Mouse (Mus musculus) c-Kit-positive CD71-negative TER-119-negative erythroid progenitor cells, embryonic 14.5 days (primary cell): Measurements from ENCODE around the gene Zfr.
A peak's percentile ranks its signal among the peaks of the same experiment; 100 is the strongest.
"Not testable (repeated sequence)": the region's sequence is repeated elsewhere in the genome, so short reads cannot be mapped to it uniquely, and the experiment has no call there.

Experiments
- DNase-seq: peaks from one replicate; pipeline ENCODE4 v3.0.0-alpha.2; 2013; ENCODE audit warnings: low read depth

The Zfr gene

DNA sequence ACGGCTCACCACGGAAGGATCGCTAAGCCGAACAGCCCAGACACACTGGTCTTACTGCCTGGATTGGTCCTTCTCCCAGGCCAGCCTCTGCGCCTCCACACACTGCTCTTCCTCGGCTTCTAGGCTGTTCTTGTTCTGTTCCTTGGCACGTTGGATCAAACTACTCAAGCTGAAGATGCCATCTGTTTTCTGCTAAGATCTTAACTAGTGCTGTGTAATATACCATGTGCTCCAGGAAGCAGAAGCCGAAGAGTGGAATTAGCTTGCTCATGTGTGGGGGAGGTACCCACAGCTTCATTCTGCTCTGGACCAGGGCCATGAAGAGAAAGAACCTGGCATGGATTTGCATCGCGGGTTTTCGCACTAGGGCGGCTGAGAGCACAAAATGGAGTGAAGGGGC is 11.2 kb upstream of the Zfr start:
- DNase-seq, result no peak

DNA sequence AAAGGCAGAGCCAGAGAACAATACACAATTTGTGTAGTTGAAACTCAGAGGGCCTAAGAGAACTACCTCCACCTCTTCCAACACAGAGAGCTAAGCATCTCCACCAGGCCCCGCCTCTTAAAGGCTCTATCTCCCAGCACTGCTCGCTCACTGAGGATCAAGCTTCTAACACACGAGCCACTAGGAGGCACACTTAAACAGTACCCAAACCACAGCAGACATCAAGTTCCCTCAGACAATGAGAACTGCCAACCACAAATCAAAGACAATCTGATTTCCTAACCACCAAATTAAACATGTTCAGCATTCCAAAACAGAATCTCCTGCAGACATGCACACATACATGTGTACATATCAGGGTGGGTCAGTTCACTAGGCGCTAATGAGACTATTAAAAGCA is 9.4 kb upstream of the Zfr start:
- DNase-seq, result no peak

DNA sequence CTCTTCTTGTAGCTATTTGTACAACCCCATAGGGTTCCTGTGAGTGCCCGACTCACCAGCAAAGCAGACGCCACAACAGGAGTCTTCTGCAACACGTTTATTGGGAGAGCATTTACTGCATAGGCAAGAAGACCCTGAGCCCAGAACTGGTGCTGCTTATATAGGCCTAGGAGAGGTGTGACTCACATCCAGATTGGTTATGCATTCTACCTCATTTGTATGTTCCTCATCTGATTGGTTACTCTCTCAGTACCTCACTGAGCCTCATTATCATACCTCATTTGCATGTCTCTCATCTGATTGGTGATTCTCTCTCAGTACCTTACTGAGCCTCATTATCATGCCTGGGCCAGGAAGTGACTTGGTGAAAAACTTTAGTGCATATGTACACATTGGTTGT is 8.7 kb upstream of the Zfr start:
- DNase-seq, result not testable (repeated sequence)

DNA sequence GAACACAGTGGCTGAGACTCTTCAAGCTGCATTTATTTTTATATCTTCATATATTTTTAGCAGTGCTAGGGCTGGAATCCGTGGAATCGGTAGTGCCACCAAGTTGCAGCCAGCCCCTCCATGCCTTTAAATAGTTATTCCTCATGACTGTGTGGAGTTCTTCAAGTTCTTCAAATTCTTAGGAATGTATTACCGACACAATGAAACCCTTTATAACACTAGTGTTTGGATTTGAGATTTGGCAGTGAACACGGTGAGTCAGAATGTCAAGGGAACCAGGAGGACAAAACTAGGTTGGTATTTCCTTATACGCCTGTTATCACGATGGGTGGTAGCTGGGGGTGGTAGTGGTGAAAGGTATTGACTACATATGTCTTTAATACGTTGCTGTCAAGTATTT is 6.4 kb upstream of the Zfr start:
- DNase-seq, result no peak

DNA sequence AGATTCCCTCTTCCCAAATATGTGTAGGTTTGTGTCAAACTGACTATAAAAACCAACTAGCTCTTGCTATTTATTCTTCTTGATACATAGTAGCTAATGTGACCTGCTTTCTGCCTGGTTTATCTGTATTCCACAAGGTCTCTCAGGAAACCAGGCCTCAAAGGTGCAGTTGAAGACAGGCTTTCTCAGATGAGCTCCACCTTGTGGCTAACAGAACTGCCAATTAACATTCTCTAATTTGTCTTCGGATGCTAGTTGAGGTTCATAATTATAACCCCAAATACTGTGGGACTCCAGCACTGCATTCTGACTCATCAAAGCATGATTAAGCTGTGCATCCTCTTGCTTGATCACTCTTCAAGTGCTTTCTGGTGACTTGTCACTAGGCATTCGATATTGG is 4.2 kb upstream of the Zfr start:
- no peak for DNase-seq

DNA sequence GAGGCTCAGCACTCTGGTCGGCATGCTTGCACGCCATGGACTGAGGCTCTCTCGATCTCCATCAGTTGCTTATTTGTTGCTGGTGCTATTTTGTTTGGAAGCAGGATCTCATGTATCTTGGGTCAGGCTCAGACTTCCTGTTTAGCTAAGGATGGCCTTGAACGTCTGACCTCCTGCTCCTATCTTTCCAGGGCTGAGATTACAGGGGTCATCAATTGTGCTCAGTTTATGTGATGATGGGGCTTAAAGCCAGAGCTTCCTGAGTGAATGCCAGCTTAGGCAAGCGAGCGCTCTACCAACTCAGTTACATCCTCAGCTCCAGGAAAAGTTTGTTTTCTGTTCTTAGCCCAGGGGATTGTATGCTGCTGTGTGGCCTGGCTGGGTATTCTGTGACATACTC is 3.1 kb upstream of the Zfr start:
- DNase-seq, result no peak

DNA sequence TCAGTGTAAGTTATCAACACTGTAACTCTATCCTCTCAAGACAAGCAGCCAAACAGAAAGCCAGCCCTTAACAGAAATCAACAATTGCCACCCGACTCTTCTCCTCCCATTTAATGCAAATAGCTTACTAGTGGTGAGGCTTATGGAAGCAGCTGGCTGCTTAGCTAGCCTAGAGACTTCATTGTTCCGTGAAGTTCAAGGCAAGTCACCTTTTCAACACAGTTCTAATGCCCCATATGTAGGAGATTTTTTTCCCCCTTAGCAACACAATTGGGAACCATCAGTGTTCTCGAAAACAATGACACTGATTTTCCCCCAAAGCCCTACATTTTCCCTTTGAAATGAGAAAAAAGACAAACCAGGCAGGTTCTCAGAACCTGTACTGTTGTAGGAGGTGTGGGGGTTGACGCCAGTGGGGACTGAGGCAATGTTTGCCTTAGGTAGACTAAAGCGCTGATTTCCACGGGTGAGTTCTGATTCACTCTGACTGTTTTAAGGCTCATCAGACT is 1.9 kb upstream of the Zfr start:
- DNase-seq, result no peak

DNA sequence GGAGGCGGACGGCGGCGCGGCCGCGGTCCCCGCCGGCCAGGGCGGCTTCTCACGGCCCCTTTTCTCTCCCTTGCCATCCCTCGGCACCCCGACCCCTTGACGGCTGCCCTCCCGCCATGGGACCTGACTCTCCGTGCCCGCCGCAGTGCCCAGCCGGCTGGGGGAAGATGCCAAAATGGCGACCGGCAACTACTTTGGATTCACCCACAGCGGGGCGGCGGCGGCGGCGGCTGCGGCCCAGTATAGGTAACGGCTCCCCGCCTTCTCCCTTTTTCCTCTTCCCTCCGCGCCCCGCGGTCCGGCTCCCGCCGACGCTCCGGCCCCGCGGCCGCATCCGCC is 431 bp downstream of the Zfr start:
- peak; percentile 16 for DNase-seq

DNA sequence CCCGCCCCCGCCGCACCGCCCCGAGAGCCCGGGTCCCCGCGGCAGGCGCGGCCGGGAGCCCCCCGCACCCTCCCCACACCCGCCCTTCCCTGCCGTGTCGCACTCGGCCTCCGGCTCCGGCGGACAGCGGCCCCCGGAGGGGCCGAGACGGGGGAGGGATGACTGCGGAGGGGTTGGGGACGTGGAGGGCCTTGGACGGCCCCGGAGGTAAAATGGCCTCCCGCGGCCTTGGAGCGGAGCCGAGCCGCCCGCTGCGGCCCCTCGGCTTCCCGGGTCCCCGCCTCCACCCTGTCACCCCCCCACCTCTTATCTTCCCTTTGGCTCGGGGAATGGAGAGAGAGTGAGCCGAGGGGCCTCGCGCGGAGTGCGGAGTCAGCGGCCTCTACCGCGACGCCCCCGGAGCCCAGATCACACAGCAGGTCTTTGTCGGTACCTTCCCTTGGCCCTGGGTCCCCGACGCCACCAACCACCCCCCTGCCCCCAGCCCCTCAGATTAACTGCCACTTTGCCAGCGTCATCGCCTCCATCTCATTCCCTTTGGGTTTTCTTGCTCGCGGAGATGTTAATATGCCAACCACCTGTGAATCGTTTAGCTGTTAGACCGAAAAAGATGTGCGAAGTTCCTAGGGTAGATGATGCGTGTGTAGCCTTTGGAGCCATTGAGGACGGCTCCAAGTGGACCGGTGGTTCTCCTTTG is 949 bp downstream of the Zfr start:
- DNase-seq, result peak; percentile 22

DNA sequence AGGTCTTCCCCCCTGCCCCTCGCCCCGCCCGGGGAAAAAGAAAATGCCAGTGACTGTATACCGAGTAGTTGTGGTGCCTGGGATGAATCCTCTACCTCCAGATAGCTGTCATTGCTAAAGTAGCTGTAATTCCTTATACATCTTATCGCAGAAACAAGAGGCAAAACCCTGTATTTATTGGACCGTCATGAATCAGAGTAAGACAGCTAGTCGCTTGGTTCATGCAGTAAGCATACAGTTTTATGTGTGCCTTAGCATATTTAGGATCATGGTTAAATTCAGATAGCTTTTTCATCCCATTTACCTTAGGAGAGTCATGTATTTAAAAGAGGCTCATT is 1.5 kb downstream of the Zfr start:
- DNase-seq, result no peak

DNA sequence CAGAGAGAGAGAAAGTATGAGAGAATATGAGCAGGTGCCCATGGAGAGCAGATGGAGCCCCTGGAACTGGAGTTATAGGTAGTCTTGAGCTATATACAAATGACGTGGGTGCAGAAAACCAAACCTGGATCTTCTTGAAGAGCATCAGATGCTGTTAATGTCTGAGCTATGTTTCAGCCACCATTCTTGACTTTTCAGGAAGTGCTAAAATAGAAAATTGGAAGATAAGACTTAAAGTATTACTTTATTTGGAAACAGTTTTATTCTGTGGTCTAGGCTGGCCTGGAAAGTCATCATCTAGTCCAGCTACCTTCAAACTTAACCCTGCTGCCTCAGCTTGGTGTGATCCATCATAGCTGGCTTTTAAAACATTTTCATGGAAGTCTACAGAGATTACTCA is 7.3 kb downstream of the Zfr start:
- DNase-seq, result no peak

DNA sequence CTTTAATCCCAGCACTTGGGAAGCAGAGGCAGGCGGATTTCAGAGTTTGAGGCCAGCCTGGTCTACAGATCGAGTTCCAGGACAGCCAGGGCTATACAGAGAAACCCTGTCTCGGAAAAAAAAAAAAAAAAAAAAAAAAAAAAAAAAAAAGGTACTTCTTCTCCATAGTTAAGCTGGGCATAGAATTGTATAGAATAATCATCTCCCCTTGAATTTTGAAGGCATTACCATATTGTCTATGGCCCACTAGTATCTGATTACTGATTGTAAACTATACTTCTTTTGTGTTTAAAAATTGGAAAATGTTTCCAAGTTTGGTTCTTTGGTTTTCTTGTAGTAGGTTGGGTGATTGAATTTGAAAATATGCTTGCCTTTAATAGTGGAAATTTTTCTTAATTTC is 13.2 kb downstream of the Zfr start:
- not testable (repeated sequence) for DNase-seq

DNA sequence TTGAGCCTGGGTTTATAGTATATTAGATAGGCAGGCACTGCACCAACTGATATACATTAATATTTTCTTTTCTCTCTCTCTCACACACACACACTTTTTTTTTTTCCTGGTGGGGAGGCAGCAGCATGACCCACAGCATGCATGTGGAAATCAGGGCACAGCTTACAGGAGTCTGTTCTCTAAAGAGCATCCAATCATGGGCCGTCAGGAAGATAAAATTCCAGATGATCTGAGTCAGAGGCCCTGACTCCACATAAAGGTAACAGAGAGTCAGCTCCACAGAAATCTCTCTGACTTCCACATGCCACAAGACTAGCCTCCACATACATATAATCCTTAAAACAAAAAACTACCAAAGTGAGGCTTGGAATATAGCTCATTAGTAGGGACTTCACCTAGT is 16.9 kb downstream of the Zfr start:
- DNase-seq, result no peak

DNA sequence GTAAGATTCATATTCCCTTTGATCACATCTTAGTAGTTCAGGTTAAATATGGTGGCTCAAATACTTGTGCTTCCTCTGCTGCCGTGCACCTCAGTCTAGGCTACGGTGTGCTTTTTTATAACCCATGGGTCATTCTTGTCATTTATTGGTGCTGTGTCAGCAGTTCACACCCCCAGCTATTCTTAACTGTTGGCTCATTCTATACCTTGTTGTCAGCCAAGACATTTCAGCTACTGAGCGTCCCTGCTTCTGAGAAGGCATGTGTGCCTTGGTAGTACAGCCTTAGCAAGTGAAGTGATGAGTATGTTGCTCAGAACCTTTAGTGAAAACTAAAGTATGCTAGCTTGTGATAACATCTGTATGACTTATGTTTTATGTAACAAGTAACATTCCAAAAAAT is 17.7 kb downstream of the Zfr start:
- no peak for DNase-seq

DNA sequence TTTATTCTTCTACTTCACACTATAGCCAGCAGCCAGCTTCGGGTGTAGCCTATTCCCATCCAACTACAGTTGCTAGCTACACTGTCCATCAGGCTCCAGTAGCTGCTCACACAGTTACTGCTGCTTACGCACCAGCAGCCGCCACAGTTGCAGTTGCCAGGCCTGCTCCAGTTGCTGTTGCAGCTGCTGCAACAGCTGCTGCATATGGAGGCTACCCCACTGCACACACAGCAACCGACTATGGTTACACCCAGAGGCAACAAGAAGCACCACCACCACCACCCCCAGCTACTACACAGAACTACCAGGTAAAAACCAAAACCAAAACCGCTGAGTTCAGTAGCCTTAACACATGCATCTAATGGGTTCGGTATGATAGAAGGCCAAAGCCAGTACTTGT is 18.7 kb downstream of the Zfr start:
- no peak for DNase-seq

DNA sequence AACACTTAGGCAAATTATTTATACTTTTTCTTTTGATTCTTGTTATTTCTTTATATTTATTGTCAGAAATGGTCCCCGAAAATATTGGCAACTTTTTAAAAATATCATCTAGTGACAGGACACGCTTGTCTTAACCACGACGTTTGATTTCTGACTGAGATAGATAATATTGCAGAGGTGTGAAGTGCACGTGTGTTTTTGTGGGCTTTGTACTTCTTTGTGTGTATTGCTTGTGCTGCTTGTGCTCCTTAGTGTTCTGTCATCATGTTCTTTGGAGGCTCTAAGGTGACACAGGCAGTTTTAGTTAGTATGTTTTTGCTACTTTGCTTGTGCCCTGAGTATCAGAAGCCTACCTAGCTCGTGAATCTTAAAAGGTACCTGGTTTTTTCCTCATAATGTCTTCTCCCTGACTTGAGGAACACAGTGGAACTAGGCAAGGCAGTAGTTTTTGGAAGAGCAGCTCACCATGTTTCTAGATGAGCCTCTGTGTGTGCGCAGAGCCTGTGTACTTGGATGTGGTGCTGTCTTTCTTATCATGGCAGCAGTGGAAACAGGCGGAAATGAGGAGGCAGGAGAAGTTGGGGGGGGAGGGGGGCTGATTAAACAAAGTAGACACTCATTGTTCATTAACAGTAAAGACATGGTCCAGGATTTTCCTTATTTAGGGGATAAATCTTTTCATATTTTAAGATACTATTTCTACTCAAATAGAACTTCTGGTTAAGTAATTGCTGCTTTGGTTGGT is 23.5 kb downstream of the Zfr start:
- no peak for DNase-seq

DNA sequence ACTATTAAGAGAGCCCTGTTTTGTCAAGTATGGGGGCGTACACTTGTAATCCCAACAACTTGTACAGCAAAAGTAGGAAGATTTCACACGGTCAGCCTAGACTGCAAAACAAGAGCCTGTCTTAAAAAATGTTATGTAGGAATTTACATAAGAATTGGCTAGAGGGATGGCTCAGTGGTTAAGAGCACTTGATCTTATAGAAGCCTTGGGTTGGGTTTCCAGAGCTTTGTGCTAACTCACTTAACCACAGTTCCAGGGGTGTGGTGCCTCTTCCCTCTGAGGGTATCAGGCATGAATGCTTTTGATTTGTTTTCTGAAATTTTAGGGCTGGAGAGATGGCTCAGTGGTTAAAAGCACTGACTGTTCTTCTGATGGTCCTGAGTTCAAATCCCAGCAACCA is 29.8 kb downstream of the Zfr start:
- no peak for DNase-seq

DNA sequence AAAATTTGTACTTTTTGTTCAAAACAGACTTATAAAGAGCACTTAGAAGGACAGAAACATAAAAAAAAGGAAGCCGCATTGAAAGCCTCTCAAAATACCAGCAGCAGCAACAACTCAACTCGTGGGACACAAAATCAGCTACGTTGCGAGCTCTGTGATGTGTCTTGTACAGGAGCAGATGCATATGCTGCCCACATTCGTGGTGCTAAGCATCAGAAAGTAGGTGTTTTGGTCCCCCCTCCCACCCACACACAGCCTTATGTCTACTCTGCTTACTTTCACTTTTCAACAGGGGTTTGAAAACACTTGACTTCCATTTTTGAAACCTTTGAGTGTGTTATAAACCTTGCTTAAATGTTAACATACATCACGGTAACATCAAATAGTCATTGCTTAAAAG is 31.9 kb downstream of the Zfr start:
- DNase-seq, result no peak

DNA sequence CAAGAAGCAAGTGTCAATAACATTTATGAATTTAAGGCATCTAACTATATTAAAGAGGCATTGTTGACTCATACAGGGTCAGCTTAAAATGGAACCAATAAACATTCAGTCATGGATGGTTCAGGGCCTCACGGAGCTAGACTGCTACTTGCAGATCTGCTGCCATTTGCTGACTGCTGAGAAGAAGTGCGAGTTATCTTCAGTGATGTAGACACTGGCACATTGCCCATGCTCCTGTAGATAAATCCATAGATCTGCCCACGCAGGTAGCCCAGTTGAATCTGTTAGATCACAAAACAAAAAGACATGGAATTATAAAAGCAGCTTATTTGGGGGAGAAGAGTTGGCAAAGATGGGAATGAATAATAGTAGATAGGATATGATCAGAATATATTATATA is 36.1 kb downstream of the Zfr start:
- DNase-seq, result no peak

DNA sequence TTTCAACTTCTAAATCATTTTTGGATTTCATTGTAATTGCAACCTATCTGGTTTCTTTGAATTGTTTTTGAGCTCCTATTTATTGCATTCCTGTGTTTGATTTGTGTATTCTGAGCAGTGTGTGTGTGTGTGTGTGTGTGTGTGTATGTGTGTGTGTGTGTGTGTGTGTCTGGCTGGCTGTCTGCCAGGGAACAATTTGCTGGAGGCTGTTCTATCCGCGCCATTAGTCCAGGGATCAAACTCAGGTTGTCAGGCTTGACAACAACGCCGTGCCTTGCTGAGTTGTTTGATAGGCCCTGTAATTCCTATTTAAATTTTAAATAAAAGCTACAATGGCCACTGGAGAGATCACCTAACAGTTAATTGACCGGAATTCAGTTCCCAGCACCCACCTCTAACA is 60.5 kb downstream of the Zfr start:
- no peak for DNase-seq

DNA sequence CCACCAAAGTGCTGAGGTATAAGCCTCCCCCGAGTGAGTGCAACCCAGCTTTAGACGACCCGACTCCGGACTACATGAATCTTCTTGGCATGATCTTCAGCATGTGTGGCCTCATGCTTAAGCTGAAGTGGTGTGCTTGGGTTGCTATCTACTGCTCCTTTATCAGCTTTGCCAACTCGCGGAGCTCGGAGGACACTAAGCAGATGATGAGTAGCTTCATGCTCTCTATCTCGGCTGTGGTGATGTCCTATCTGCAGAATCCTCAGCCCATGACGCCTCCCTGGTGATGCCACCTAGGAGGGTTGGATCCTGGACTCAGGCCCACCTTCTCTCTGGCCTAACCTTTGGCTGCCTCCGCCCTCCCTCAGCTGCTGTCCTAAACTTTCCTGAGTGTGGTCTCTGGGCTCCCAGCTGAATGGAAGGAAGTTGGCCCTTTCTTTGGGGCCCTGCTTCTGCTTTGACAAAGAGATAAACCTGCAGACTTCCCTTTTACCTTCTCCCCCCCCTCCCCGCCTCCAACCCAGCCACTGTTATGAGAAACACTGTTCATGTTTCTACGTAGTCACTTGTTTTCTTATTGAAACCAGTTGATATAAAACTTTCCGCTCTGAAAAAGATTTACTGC is 63.7 kb downstream of the Zfr start:
- not testable (repeated sequence) for DNase-seq

DNA sequence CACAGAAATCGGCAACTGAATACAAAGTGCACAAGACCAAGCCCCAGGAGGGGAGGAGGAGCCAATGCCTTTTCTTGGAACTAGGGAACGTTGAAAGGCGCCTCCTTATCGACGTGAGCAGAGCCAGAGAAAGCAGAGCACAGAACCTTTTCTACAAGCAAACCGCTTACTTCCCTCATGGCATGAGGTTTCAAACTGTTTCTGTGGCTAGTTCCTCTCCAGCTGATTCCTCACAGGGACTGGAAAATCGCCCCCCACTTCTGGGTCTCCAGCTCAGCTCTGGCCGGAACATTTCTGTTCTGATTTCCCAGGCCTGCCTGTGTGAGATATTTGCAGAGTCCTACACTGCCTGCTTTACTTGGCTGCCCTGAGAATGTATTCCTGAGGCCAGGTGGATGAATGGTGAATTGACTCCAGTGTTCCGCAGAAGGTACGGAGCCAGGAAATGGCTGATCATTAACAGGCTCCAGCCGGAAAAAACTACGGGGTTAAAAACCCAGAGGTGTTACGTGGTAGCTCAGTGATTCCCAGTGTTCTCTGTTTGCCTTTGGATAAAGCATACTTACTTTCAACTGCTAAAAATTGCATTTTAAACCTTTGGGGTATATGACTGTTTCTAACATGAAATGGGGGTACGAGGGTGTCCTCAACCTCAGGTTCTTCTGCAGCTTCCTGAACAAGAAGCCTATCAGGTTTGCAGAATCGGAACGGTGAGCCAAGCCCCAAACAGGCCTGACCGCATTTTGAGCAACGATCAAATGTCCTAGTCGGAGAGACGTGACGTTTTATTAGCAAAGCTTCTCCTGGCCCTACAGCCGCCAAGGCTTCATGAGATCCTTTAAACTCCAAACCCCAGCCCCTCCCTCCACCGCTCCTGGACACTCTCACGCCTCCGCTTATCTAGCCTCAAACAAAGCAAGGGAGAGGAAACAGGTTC is 76.5 kb downstream of the Zfr start:
- DNase-seq, result no peak
